Mouse (Mus musculus): ENCODE results near the gene Pten. TPM values are rescaled to one million over a fixed set of nuclear protein-coding genes. Genes with fewer than 3 reads are reported as not detected.

Pten gene
- polyA plus RNA-seq, 1 experiment from 2014 or later = 13.2 TPM

- no peak overlapping the region for H3K27ac ChIP-seq (ENCODE audit: low read depth, low read length)
- no peaks in the 10 kb centered on the region for H3K9me3 ChIP-seq (ENCODE audit: control insufficient read depth)
- WGBS = 3% methylated on average over 6 of the region's 6 CpGs
- H3K36me3 ChIP-seq (ENCODE audit: control insufficient read depth, insufficient read depth) = no peaks in the 10 kb centered on the region
- H3K27me3 ChIP-seq (replicated peaks; ENCODE audit: control insufficient read depth, insufficient read depth, low read length) = no peaks in the 10 kb centered on the region
- no peak overlapping the region for H3K4me3 ChIP-seq (ENCODE audit: low read depth, low read length)
- H3K4me2 ChIP-seq (replicated peaks; ENCODE audit: low read depth) = no peak overlapping the region
- H3K9ac ChIP-seq (ENCODE audit: low read depth, low read length) = no peak overlapping the region
- H3K4me1 ChIP-seq (replicated peaks; ENCODE audit: control insufficient read depth, insufficient read depth, low read length) = peaks cover 11% of the 10 kb centered on the region; the same call in 1 of the 2 replicates
- TF ChIP-seq CTCF (IDR thresholded peaks at IDR 0.05; ENCODE audit: low read depth) = no peak
- ATAC-seq = no peak
Observed at GRCm38 (mm10) chr19:32792610-32793009, 35.3 kb downstream of the Pten start.

GRCm38 (mm10) chr19:32793901-32794300, 36.6 kb downstream of the Pten start:
- no peaks in the 10 kb centered on the region for H3K9me3 ChIP-seq (ENCODE audit: control insufficient read depth)
- TF ChIP-seq CTCF (IDR thresholded peaks at IDR 0.05; ENCODE audit: low read depth) = no peak
- no peaks in the 10 kb centered on the region for H3K36me3 ChIP-seq (ENCODE audit: control insufficient read depth, insufficient read depth)
- no peak overlapping the region for H3K4me2 ChIP-seq (replicated peaks; ENCODE audit: low read depth)
- H3K27me3 ChIP-seq (replicated peaks; ENCODE audit: control insufficient read depth, insufficient read depth, low read length) = no peaks in the 10 kb centered on the region
- ATAC-seq = no peak
- H3K4me1 ChIP-seq (replicated peaks; ENCODE audit: control insufficient read depth, insufficient read depth, low read length) = peaks cover 7% of the 10 kb centered on the region; the same call in 1 of the 2 replicates
- H3K4me3 ChIP-seq (ENCODE audit: low read depth, low read length) = no peak overlapping the region
- no peak overlapping the region for H3K27ac ChIP-seq (ENCODE audit: low read depth, low read length)
- no peak overlapping the region for H3K9ac ChIP-seq (ENCODE audit: low read depth, low read length)

- Histone ChIP-seq H3K36me3 (ENCODE audit: control insufficient read depth, insufficient read depth) (peaks cover 12% of the 10 kb centered on the region; the same call in 1 of the 2 replicates), H3K4me1 (replicated peaks; ENCODE audit: control insufficient read depth, insufficient read depth, low read length) (no peaks in the 10 kb centered on the region), H3K9me3 (ENCODE audit: control insufficient read depth) (no peaks in the 10 kb centered on the region), H3K27ac (ENCODE audit: low read depth, low read length) (no peak overlapping the region), H3K27me3 (replicated peaks; ENCODE audit: control insufficient read depth, insufficient read depth, low read length) (no peaks in the 10 kb centered on the region), H3K4me3 (ENCODE audit: low read depth, low read length) (no peak overlapping the region), H3K4me2 (replicated peaks; ENCODE audit: low read depth) (no peak overlapping the region), H3K9ac (ENCODE audit: low read depth, low read length) (no peak overlapping the region)
- ATAC-seq = no peak
- WGBS = 82% methylated on average over 2 of the region's 2 CpGs
- TF ChIP-seq CTCF (IDR thresholded peaks at IDR 0.05; ENCODE audit: low read depth) = no peak
Observed at GRCm38 (mm10) chr19:32800557-32800956, 43.3 kb downstream of the Pten start.

GRCm38 (mm10) chr19:32804703-32805102, 47.4 kb downstream of the Pten start:
- Histone ChIP-seq H3K4me3 (ENCODE audit: low read depth, low read length) (no peak overlapping the region), H3K4me2 (replicated peaks; ENCODE audit: low read depth) (no peak overlapping the region), H3K9ac (ENCODE audit: low read depth, low read length) (no peak overlapping the region), H3K4me1 (replicated peaks; ENCODE audit: control insufficient read depth, insufficient read depth, low read length) (peaks cover 3% of the 10 kb centered on the region; the same call in 1 of the 2 replicates), H3K27ac (ENCODE audit: low read depth, low read length) (no peak overlapping the region), H3K36me3 (ENCODE audit: control insufficient read depth, insufficient read depth) (peaks cover 12% of the 10 kb centered on the region; the same call in 1 of the 2 replicates), H3K9me3 (ENCODE audit: control insufficient read depth) (no peaks in the 10 kb centered on the region), H3K27me3 (replicated peaks; ENCODE audit: control insufficient read depth, insufficient read depth, low read length) (no peaks in the 10 kb centered on the region)
- TF ChIP-seq CTCF (IDR thresholded peaks at IDR 0.05; ENCODE audit: low read depth) = no peak
- WGBS = 54% methylated on average over 4 of the region's 4 CpGs
- no peak for ATAC-seq

- Histone ChIP-seq H3K9me3 (ENCODE audit: control insufficient read depth) (no peaks in the 10 kb centered on the region), H3K9ac (ENCODE audit: low read depth, low read length) (no peak overlapping the region), H3K36me3 (ENCODE audit: control insufficient read depth, insufficient read depth) (no peaks in the 10 kb centered on the region), H3K4me1 (replicated peaks; ENCODE audit: control insufficient read depth, insufficient read depth, low read length) (peaks cover 3% of the 10 kb centered on the region; the same call in 1 of the 2 replicates), H3K4me2 (replicated peaks; ENCODE audit: low read depth) (no peak overlapping the region), H3K27ac (ENCODE audit: low read depth, low read length) (no peak overlapping the region), H3K27me3 (replicated peaks; ENCODE audit: control insufficient read depth, insufficient read depth, low read length) (no peaks in the 10 kb centered on the region), H3K4me3 (ENCODE audit: low read depth, low read length) (no peak overlapping the region)
- WGBS = 84% methylated on average over 2 of the region's 2 CpGs
- TF ChIP-seq CTCF (IDR thresholded peaks at IDR 0.05; ENCODE audit: low read depth) = no peak
- no peak for ATAC-seq
Observed at GRCm38 (mm10) chr19:32807610-32808009, 50.3 kb downstream of the Pten start.

GRCm38 (mm10) chr19:32808690-32809089, 51.4 kb downstream of the Pten start:
- peak overlapping the region; percentile 30; the same call in 1 of the 2 replicates for H3K4me2 ChIP-seq (replicated peaks; ENCODE audit: low read depth)
- no peaks in the 10 kb centered on the region for H3K36me3 ChIP-seq (ENCODE audit: control insufficient read depth, insufficient read depth)
- 0 out of 2 replicates have a peak, but pooled peaks have one; percentile 22 for ATAC-seq
- no peak for TF ChIP-seq CTCF (IDR thresholded peaks at IDR 0.05; ENCODE audit: low read depth)
- no peak overlapping the region for H3K9ac ChIP-seq (ENCODE audit: low read depth, low read length)
- H3K27ac ChIP-seq (ENCODE audit: low read depth, low read length) = no peak overlapping the region
- no peaks in the 10 kb centered on the region for H3K27me3 ChIP-seq (replicated peaks; ENCODE audit: control insufficient read depth, insufficient read depth, low read length)
- no peak overlapping the region for H3K4me3 ChIP-seq (ENCODE audit: low read depth, low read length)
- WGBS = 38% methylated on average over 6 of the region's 6 CpGs
- peaks cover 3% of the 10 kb centered on the region; the same call in 1 of the 2 replicates for H3K4me1 ChIP-seq (replicated peaks; ENCODE audit: control insufficient read depth, insufficient read depth, low read length)
- no peaks in the 10 kb centered on the region for H3K9me3 ChIP-seq (ENCODE audit: control insufficient read depth)

- Histone ChIP-seq H3K9ac (ENCODE audit: low read depth, low read length) (no peak overlapping the region), H3K4me1 (replicated peaks; ENCODE audit: control insufficient read depth, insufficient read depth, low read length) (peaks cover 3% of the 10 kb centered on the region; the same call in 1 of the 2 replicates), H3K27me3 (replicated peaks; ENCODE audit: control insufficient read depth, insufficient read depth, low read length) (no peaks in the 10 kb centered on the region), H3K9me3 (ENCODE audit: control insufficient read depth) (no peaks in the 10 kb centered on the region), H3K36me3 (ENCODE audit: control insufficient read depth, insufficient read depth) (no peaks in the 10 kb centered on the region), H3K4me3 (ENCODE audit: low read depth, low read length) (no peak overlapping the region), H3K4me2 (replicated peaks; ENCODE audit: low read depth) (no peak overlapping the region), H3K27ac (ENCODE audit: low read depth, low read length) (no peak overlapping the region)
- no peak for ATAC-seq
- no peak for TF ChIP-seq CTCF (IDR thresholded peaks at IDR 0.05; ENCODE audit: low read depth)
- 59% methylated on average over 3 of the region's 3 CpGs for WGBS
Observed at GRCm38 (mm10) chr19:32809117-32809516, 51.8 kb downstream of the Pten start.

All from intestine, postnatal 0 days (tissue).